Mouse (Mus musculus): ENCODE data around the gene Syngr4.

DNA sequence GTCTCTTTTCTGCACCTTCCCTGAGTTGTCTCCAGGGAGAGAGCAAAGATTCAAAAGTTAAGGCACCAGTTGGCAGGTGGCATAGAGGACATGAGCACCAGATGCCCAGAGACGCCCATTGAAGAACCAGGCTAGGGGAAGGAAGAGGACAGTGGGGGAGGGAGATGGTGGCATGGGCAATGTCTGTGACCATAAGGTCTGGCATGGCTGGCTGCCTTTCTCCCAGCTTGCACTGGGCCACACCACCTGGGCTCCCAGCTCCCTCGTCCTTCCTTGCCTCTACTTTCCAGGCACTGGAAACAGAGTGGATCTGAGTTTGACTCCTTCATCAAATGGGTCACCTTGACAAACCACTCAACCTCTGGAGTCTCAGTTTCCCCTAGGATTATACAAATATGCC lies 3.9 kb downstream of the Syngr4 start:
- no peak for TF ChIP-seq CTCF (IDR thresholded peaks at IDR 0.05; ENCODE audit: extremely low read depth, insufficient read length, insufficient replicate concordance, low read depth, low read length)
- no peak for TF ChIP-seq POLR2A (IDR thresholded peaks at IDR 0.05; ENCODE audit: low read depth, low read length)

Measured in small intestine, adult 2 months (tissue).